Mouse (Mus musculus): ENCODE results near the gene Taco1.

- peak; percentile 76 for TF ChIP-seq POLR2A (IDR thresholded peaks at IDR 0.05; ENCODE audit: low read depth, low read length)
- no peak for TF ChIP-seq CTCF (conservative IDR thresholded peaks at IDR 0.05; ENCODE audit: insufficient read depth, insufficient read length, low read depth, low read length)
Measured at GRCm38 (mm10) chr11:106036548-106037417, 29.1 kb upstream of the Taco1 start, which contains the start of gene Dcaf7.
